Mouse (Mus musculus) brain, embryonic 14.5 days (tissue): Measurements from ENCODE around the gene Tgtp2. TPM values are rescaled to one million over a fixed set of nuclear protein-coding genes. Genes with fewer than 3 reads are reported as not detected.
"Not testable (repeated sequence)": the region's sequence is repeated elsewhere in the genome, so short reads cannot be mapped to it uniquely, and the experiment has no call there.

Experiments
- DNase-seq: peaks from one replicate; pipeline ENCODE4 v3.0.0-alpha.2; 2011; ENCODE audit warnings: low read depth
- CTCF ChIP-seq: fragments of 200-500 bp; IDR thresholded peaks from 2 replicates; pipeline ENCODE4 v1.5.1; 2012; ENCODE audit warnings: inconsistent platforms, mild to moderate bottlenecking, moderate library complexity, borderline replicate concordance; ENCODE audit not compliant: insufficient read depth, insufficient read length; ENCODE audit errors: extremely low read depth
- POLR2A ChIP-seq: fragments of 200-500 bp; IDR thresholded peaks from 2 replicates; pipeline ENCODE4 v1.6.1; 2012; ENCODE audit warnings: mild to moderate bottlenecking, inconsistent platforms, borderline replicate concordance; ENCODE audit not compliant: poor library complexity, insufficient read depth, insufficient read length, severe bottlenecking; ENCODE audit errors: extremely low read depth
- polyA plus RNA-seq: library from polyadenylated mRNA; depleted of rRNA; stranded (reverse); fragments of >200 nt; gene quantifications from 2 replicates; pipeline ENCODE4 v1.2.3, GENCODE M21; 2012; rRNA removed

Gene Tgtp2
- 0.11 TPM in 1 of 2 replicates, not detected in the other for polyA plus RNA-seq

DNA sequence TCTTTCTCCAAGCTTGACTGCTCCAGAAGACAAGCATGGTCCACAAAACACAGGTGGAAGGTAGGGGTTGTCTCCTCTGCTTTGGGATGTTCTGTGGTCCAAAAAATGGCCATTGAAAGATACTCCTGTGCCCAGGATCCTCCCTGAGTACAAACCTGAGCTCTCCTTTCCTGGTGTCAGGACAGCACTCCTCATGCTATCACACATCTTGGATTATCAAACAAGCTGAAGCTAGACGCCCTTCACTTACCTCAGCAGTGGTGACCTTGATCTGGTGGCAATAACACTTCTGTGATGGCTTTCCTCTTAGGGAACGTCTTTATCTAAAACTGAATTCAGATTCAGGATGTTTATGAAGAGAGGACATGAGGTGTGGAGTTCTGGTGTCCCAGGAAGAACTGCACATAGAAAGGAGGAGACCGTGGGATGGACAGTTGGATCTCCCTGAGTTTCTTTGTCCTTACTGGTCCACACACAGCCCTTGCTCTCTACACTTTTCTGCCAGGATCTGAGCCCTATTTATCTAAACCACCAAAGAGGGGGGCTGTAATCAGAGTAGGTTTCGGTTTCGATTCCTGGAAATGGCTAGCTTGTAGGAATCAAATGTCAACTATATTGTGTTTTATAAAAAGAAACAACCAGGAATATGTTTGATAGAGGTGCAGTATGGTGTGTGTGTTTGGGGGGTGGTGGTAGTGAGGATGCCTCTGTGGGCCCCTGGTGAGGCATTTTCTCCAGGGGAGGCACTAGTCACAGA, at the start of gene Tgtp2:
Tgtp2 (minus strand) TSS at position 494 of the 757 bp plus-strand sequence.
- DNase-seq, result not testable (repeated sequence)

DNA sequence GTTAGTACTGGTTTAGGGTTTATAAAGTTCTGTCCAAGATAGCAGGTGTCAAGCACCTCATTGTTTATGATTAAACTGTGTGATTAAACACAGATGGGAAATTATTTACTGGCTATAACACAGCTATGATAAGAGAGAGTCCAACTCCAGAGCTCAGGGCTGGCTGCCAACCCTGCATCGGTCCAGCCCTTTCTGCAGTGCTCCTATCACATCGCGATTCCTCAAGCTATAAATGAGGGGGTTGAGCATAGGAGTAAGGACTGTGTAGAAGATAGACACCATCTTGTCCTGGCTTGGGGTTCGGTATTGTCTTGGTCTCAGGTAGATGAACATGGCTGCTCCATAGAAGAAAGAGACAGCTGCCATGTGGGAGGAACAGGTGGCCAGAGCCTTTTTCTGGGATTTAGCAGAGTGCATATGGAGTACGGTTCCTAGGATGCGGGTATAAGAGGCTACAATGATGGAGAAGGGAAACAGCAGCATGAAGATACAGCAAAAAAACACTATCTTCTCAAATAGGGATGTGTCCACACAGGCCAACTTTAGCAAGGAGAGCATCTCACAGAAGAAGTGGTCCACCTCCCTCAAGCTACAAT, 48.7 kb upstream of the Tgtp2 start:
- TF ChIP-seq CTCF (no peak), POLR2A (no peak)
- no peak for DNase-seq

DNA sequence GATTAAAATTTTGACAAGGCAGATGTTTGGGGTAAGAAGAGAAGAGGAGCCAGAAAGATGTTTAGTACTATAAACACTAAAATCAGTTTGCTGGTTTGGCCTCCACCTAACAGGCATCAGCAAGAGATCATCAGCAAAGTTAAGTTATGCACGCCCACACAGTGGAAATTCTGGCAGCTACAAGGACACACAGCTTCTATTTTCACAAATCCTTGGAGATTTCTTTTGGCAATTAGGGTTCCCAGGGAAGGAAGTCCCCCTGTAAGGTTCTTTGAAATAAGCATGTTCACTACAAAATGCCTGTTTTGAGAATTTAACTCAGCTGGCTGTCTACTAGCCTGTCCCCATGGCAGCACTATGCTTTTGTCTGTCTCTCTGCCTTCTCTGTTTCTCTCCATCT, 47.0 kb upstream of the Tgtp2 start:
- TF ChIP-seq POLR2A (no peak), CTCF (no peak)

DNA sequence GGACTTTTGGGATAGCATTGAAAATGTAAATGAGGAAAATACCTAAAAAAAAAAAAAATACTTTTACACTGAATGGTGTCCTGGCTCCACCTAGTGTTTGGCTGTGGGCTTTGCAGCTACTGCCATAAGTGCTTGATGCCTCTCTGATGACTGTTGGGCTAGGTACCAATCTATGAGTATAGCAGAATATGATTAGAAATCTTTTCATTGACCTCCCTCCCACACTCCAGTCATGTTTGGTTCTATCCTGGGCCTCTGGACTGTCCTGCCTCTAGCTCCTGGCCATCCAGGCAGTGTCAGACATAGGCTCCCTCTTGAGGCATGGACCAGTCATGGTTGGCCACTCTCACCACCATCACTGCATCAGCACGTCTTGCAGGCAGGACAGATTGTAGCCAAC, 44.8 kb upstream of the Tgtp2 start:
- peak; percentile 35 for DNase-seq
- TF ChIP-seq POLR2A, result no peak
- TF ChIP-seq CTCF, result peak; percentile 53; the same call in 1 of the 2 replicates

More for the DNA sequence above, 47.0 kb upstream of the Tgtp2 start:
- no peak for DNase-seq

DNA sequence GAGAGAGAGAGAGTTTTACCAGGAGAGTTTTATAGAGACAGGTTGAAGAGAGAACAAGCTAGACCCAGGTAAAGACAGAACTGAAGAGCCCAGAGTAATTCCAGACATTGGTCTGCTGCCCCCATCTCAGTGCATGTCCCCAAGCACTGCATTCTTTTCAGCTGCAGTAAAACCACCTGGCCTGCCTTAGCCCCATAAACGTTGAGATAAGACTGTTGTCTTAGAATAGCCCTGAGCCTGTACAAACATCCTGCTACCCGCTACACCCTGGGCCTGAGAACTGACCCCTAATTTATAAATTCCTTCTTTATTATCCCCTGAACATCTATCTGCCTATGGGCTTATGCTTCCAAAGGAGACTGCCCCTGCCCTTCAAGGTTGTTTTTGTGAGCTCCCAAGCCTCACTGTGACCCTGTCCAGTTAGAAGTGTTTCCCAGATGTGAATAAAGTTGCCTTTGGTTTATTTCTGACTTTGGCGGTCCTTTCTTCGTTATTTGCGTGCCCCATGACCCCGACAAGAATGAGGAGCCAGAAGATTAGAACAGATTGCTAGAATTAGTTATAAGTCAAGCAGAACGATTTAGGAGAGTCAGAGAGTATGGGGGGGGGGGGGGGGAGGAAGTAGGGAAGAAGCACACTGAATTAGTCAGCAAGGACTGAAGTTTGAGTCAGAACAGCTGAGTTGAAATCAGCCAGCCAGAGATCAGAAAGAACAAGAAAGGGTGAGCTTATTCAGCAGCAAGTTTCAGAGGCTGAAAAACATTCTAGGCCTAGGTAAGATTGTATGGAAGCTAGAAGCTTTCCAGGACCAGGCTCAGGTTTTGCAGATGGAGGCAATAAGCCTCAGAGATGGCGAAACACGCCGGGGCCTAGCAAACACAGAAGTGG, 43.9 kb upstream of the Tgtp2 start:
- TF ChIP-seq POLR2A (no peak), CTCF (no peak)
- DNase-seq, result no peak

DNA sequence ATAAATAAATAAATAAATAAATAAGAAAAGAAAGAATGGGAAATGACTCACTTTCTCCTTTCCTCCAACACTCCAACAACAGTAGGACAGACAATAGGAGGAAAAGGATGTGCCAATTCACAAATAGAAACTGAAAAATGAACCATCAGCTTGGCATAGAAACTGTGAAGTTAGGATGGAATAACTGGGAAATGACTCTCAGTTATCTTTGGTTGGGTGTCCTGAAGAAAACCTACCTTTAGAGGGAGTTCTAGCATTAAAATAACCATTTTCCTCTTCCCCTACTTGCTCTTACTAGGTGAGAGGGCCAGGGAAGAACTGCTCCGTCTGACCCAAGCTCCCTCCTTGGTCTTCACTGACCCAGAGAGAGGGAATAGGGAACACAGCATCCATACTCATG, 41.7 kb upstream of the Tgtp2 start:
- TF ChIP-seq POLR2A, result no peak
- TF ChIP-seq CTCF, result no peak
- DNase-seq, result no peak

DNA sequence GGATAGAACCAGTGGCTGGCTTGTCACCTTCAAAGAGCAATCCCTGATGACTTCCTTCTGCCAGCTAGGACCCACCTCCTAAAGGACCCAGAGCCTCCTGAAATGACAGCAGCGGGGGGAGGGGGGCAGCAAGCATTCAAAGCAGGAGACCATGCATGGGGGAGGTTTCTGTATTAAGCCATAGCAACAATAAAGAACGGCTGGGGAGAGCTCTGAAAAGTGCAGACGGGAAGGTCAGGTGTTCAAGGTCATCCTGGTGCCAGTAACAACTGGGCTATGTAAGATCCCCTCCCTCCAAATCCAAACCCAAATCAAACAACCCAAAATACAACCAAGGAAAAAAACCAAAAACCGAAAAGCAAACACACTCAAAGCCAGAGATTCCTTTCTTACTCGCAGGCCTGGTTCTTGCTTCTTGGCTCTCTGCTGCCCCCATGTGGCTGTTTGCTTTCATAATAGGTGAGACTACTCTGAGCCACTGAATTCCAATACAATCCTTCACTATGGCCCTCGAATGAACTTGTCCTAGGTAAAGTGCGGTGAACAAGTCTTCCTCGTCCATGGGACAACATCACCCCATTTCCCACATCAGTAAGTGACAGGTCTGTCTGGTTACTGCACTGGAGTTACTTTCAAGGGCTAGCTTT, 39.2 kb upstream of the Tgtp2 start:
- TF ChIP-seq CTCF (peak; percentile 87), POLR2A (no peak)
- peak; percentile 92 for DNase-seq

DNA sequence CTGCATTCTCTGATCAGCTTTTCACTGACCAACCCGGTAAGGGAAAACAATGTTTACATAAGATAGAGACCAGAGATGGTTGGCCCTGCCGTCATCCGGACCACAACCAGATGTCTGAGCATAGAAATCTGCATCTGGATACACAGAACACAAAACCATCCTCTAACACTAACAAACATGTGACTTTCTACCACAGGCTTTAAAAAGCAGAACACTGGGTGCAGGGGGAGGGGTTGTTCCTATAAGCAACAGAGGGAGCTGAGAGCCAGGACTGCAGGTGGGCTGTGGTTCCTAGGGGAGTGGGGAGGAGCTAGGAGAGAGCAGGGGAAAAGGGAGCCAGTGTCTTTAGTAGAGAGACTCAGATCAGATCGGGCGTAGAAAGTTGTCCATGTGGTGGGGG, 37.5 kb upstream of the Tgtp2 start:
- TF ChIP-seq CTCF (no peak), POLR2A (no peak)

DNA sequence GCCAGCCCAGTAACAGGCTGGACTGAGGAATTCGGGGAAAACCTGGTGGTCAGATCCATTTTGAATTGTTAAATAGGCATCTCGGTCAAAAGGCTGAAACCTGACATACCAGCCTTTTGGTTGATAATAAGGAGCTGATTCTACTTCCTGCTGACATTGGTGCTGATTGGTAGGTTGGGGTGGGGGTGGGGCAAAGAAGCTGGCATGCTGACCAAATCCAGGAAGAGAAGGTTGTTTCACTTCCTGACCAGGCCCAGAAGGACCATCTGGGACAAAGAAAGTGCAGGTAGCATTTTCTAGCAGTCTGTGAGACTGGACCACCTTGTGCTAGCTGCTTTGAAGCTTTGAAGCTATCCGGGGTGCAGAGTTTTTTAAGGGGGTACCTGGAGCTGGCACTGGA, 36.4 kb upstream of the Tgtp2 start:
- DNase-seq, result no peak
- TF ChIP-seq POLR2A (no peak), CTCF (no peak)

More for the DNA sequence above, 37.5 kb upstream of the Tgtp2 start:
- no peak for DNase-seq

DNA sequence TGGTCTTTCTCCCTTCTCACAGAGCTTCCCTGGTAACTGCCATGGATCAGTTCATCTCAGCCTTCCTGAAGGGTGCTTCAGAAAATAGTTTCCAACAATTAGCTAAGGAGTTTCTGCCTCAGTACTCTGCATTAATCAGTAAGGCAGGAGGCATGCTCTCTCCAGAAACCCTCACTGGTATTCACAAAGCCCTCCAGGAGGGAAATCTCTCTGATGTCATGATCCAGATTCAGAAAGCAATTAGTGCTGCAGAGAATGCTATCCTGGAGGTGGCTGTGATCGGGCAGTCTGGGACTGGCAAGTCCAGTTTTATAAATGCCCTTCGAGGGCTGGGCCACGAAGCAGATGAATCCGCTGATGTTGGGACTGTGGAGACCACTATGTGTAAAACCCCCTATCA, 31.4 kb upstream of the Tgtp2 start:
- DNase-seq, result no peak
- TF ChIP-seq CTCF, result no peak
- no peak for TF ChIP-seq POLR2A
